Mouse (Mus musculus) frontal cortex, postnatal 25 days (tissue): ENCODE results near the gene Chd8.

ENCODE experiments used
- DNase-seq, 2 experiments: peaks; one replicate each; pipeline ENCODE4 v3.0.0; 2022; ENCODE audit warnings: low spot score in 2 of 2

Gene Chd8

DNA sequence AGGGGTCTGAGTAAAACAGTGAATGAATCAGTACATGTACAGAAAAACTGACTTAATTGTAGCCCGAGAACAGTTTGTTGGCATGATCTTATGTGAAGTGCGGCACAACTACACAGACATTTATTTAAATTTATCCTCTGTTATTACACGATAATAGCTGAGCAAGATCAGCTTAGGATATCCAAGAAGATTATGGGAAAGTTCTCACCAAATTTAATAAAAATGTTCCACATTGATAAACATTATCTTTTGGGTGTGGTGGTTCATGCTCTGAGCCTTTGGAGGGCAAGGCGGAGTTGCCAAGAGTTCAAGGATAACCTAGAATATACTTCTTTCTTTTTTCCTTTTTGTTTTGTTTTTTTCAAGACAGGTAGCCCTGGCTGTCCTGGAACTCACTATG is 58.2 kb downstream of the Chd8 start:
- DNase-seq, result no peak

DNA sequence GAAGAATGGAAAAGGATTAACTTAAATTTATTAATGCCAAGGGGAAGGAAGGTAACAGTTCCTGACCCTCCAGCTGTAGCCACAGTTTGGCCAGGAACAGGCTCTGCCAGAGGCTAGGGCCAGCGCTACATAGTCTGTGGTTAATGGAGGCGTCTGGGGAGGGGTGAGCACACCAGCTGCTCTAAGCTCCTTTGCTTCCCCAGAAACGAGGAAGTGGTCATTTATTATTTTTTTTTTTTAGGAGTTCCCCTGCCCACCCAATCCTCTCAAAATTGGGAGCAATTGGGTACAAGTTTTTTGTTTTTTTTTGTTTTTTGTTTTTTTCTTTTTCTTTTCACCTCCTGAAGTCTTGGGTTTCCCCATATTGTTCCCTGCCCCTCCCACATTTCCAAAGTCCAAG is 59.4 kb downstream of the Chd8 start:
- no peak for DNase-seq

DNA sequence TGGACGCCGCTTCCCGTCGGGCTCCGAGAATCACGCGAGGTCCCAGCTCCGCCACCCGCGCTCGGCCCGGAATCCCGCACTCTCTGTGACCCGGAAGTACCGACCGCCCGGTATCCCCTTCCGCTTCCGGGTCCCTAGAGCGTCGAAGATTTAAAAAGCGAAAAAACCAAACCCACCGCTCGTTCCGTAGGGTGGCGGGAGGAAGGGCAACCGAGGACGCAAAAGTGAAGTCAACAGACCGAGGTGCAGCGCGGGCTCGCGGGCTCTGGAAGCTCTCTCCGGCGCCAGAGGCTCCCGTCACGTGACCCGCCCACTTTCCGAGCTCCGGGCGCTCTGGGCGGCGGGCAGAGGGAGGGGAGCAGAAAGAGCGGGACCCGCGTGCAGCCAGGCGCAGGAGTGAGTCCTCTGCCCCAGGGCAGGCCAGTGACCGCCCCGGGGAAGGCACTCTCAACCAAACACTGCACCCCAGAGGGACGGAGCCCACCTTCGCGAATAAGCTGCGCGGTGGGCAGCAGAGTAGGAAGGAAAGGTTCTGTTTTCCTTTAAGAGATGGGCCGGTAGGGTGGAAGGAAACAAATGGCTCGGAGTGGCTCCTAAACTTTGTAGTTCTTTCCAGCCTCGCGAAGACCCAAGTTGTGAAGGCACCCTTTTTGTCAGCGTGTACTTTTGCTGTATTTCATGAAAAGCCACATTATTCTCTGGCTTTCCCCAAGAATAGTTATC is 60.3 kb downstream of the Chd8 start, which contains the start of gene Supt16:
Gene Supt16 (minus strand): TSS at position 261 of the 723 bp plus-strand sequence.
- peak; percentile 62 to 70 for DNase-seq

DNA sequence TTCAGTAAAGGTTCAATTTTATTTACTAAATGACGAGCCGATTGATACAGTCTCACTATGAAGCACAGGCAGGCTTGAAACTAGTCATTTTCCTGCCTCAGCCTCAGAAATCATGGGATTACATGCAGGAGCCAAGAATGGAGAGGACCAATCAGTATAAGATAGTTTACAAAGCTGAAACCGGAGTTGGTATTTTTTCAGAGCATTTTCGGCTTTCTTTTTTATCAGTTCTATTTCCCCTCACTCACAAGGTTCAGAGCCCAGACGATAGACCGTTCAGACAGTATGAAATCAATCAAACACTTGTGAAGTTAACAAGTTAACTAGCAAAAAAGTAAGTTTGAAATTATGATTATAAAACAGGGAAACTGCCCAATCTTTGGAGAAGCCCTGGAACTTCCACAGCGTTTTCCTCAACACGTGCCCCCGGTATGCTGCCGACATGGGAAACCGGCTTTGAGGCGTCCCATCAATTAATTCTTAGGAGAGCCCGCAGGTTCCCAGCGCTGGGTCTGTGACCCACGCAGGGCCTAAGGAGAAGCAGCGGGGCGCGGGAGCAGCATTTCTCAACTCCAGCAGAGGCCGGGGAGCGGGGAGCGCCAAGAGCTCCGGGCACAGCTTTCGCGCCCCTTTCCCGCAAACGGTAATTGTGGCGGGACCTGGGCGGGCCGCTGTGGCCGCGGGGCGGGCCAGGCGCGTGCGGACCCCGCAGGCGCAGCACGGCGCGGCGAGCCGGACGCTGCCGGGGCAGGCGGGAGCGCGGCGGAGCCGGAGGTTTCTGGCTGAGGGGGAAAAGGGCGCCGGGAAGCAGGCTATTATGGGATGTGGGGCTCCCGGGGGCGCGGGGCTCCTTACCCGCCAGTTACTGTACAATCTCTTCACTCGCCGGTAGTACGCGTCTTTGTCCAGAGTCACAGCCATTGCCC is 61.1 kb downstream of the Chd8 start:
- peak in 1 of 2 experiments; percentile 10 for DNase-seq

DNA sequence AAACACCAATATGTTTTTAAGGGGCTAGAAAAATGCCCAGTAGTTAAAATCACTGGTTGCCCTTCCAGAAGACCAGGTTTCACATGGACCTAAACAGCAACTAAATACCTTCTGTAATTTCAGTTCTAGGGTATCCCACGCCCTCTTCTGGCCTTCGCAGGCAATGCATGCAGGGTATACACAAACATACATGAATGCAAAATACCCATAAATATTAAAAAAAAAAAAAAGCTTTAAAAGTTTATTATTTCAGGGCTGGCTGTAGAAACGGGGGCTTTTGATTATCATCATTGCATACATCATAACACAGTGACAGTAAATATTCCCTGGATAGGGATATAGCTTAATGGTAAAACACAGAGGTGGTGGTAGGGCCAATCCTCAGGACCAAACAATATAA is 61.9 kb downstream of the Chd8 start:
- DNase-seq, result no peak

DNA sequence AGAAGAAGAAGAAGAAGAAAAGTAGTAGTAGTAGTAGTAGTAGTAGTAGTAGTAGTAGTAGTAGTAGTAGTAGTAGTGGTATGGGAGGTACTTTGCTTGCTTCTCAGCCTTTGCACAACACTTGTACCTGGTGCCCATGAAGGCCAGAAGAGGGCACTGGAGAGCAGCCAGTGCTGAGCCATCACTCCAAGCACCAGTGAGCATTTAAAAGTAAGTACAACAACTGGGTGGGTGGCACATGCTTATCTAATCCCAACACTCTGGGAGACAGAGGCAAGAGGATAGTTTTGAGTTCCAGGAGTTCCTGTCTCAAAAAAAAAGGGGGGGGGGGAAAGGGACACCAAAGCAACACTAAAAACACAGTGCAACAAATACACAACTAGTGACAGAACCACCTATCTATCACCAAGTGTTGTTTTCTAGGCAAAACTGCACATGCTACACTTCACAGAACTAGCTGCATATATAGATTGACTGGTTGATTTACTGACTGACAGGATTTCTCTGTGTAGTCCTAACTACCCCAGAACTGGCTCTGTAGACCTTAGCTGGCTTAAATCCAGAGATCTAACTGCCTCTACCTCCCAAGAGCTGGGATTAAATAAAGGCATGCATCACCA is 66.7 kb downstream of the Chd8 start:
- no peak for DNase-seq

DNA sequence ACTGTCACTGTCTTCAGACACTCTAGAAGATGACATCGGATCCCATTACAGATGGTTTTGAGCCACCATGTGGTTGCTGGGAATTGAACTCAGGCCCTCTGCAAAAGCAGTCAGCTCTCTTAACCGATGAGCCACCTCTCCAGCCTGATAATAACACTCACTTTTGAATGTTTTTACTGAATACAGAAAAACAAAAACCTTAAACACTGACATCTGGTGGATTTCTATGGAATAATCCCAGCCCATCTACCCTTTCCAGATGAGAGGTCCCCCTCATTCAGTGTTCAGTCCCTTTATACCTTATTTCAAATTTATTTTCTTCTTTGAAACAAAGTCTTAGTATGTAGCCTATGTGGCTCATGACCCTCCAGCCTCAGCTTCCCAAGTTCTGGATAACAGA is 68.1 kb downstream of the Chd8 start:
- no peak for DNase-seq

DNA sequence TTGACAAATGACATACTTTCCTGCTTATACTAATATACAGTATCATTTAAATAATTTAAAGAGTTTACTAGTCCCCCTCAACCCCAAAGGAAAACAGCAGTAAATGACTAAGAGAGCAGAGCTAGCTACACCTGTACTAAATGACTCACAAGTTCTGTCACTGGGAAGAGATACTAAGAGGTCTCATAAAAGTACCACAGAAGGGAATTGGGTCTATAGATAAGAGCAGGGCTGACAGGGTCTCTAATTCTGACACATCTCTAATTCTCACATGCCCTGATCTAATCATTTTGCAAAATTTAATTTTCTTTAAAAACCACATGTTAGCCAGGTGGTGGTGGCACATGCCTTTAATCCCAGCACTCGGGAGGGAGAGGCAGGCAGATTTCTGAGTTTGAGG is 68.8 kb downstream of the Chd8 start:
- no peak for DNase-seq

DNA sequence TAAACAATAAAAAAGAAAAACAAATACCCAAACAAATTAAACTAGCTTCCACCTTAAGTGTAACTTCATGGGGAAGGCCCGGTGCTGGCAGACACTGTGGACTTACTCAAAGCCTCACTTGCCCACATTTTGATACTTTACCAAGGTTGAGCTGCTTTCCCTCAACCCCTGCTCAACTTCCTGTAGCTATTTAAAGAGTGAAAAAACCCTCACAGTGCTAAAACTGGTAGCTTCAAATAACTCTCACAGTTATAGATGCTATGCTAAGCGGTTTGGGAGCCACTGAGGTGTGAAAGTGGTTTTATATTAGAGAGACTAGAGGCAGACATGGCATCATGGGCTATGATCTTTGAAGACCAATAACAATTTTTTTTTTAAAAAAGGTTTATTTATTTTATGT is 91.0 kb downstream of the Chd8 start:
- no peak for DNase-seq

DNA sequence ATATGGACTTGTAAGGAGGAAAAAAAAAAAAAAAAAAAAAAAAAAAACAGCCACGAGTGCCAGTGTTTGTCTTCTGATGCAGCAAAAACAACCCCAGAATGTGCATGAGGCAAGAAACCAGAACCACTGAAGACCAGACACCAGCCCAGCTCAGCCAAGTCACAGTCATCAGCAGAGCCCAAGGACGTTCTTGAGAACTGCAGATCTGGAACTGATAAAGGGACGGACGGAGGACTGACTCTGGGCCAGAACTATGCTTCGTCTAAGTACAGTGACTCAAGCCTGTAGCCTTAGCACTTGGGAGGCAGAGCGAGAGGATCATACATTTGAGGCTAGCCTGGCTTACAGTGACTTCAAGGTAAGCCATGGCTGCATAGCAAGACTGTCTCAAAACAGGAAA is 96.7 kb downstream of the Chd8 start:
- DNase-seq, result no peak

DNA sequence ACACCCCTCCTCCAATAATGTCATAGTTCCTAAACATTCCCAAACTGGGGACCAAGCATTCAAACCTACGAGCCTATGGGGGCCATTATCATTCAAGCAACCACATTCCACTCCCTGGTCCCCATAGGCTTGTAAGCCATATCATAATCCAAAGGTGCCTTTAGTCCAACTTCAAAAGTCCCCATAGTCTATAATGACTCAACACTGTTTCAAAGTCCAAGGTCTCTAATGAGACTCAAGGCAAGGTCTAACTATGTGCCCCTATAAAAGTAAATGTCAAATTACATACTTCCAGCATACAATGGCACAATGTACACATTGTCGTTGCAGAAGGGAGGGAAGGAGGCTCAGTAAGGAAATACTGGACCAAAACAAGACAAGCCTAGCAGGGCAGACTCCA is 102.6 kb downstream of the Chd8 start:
- DNase-seq, result no peak

DNA sequence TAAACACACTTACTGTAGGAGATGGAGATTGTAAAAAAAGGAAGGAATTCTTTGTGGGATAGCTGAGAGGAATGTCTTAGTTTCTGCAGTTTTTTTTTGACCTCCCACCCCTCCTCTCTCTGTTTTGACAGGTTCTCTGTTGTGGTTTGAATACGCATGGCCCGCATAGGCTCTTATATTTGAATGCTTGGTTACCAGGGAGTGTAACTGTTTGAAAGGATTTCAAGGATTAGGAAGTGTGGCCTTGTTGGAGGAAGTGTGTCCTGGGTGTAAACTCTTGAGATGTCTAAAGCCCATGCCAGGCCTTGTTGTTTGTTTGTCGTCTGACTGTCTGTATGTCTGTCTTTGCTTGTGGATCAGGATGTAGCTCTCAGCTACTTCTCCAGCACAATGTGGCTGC is 105.0 kb downstream of the Chd8 start:
- no peak for DNase-seq

DNA sequence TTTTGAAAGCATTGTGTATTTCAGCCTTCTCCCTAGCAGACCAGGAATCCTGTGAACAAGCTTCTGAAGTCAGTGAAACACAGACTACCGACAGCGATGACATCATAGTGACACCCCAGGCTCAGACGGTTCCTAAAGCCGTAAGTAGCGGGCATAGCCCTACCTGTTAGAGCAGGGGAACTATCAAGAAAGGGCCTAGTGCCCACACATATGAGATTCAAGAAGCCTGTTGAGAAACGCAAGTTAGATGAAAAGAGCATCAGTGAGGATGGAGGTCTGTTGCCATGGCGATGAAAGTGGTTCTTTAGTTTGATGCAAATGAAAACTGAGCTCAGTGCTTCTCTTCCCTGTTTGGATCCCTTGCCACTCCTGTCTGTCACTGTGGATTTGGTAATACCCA is 105.4 kb downstream of the Chd8 start:
- DNase-seq, result peak in 1 of 2 experiments; percentile 19

DNA sequence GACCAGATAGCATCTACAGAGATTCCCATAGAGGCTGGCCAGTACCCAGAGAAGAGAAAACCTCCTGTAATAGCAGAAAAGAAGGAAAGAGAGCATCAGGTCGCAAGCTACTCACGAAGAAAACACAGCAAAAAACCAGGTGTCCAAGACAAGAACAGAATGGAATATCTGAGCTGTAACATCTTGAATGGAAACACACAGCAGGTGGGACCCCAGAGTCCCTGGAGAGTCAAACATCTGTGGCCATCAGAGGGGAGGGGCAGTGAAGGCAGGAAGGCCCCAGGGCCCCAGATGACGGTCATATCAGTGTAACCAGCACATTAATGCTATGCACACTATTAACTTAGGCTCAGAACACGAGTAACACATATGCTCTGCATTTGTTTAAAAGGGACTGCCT is 107.7 kb downstream of the Chd8 start:
- DNase-seq, result no peak
